20 mouse cellular contexts compared by ENCODE assay signal in genomic region chr5:99334017-99334416, GRCm38 (mm10).
DNase-seq lines count a peak whose midpoint lies in the region; ATAC-seq and TF ChIP-seq lines count a peak whose summit lies in the region.
"Had no signal": no experiment of that assay in that cellular context is flagged by ENCODE, and none has a peak within 500 bp of the region (broad histone marks: within the 10 kb centered on the region; RNA-seq: fewer than 3 reads in every experiment).

No protein-coding gene starts in this region.

- peak; percentile 58 for ATAC-seq in CD4-positive, CD25-positive, alpha-beta regulatory T cell, adult 4 months
- ATAC-seq in inflammation-experienced regulatory T-cells, adult 6 months, result peak; percentile 51
- ATAC-seq in stomach, postnatal 0 days (ENCODE audit: low FRiP score, low TSS enrichment), result peak; percentile 65
- ATAC-seq: forebrain, embryonic 16.5 days; Patski had no signal

- no peak for TF ChIP-seq EP300 in stomach, postnatal 0 days (optimal IDR thresholded peaks at IDR 0.05)

- TF ChIP-seq CTCF in stomach, postnatal 0 days (IDR thresholded peaks at IDR 0.05; ENCODE audit: low read depth), result no peak

- DNase-seq in B cell, adult 2 months, result peak; percentile 28 to 35
- DNase-seq in stomach, postnatal 0 days (ENCODE audit: low spot score), result no peak
- DNase-seq in lung, postnatal 25 days (ENCODE audit: low spot score), result no peak
- DNase-seq in urinary bladder, postnatal 36 days (ENCODE audit: low spot score in 2 of 2), result no peak
- DNase-seq: adrenal gland, adult 2 months; adrenal gland, postnatal 25 days; cerebellum, adult 18-20 months; cerebellum, adult 9-11 months; cerebellum, postnatal 36 days; gastrocnemius, postnatal 14 days; heart, adult 2 months had no signal

- 74% methylated on average over 5 of the region's 5 CpGs for WGBS in stomach, postnatal 0 days

- H3K4me2 ChIP-seq in stomach, postnatal 0 days (replicated peaks; ENCODE audit: low read depth), result no peak overlapping the region
- H3K4me2 ChIP-seq: embryonic facial prominence, embryonic 13.5 days; forebrain, embryonic 12.5 days; heart, embryonic 12.5 days; hindbrain, embryonic 14.5 days had no signal

- H3K9me3 ChIP-seq in stomach, postnatal 0 days (ENCODE audit: control insufficient read depth, low read length), result no peaks in the 10 kb centered on the region
- H3K9me3 ChIP-seq: embryonic facial prominence, embryonic 13.5 days; forebrain, embryonic 12.5 days; heart, embryonic 12.5 days; hindbrain, embryonic 10.5 days had no signal

- no peaks in the 10 kb centered on the region for H3K4me1 ChIP-seq in stomach, postnatal 0 days (replicated peaks; ENCODE audit: control insufficient read depth, insufficient read depth)
- H3K4me1 ChIP-seq: embryonic facial prominence, embryonic 13.5 days; forebrain, embryonic 12.5 days; hindbrain, embryonic 10.5 days had no signal

- no peaks in the 10 kb centered on the region for H3K36me3 ChIP-seq in stomach, postnatal 0 days (ENCODE audit: control insufficient read depth, insufficient read depth, low read length)
- H3K36me3 ChIP-seq: embryonic facial prominence, embryonic 13.5 days; forebrain, embryonic 12.5 days; heart, embryonic 12.5 days; hindbrain, embryonic 10.5 days had no signal

- no peak overlapping the region for H3K4me3 ChIP-seq in stomach, postnatal 0 days (ENCODE audit: low read depth, low read length)
- H3K4me3 ChIP-seq: embryonic facial prominence, embryonic 13.5 days; forebrain, embryonic 12.5 days; heart, adult 2 months; heart, embryonic 12.5 days; hindbrain, embryonic 10.5 days had no signal

- H3K27ac ChIP-seq in stomach, postnatal 0 days (replicated peaks), result no peak overlapping the region
- H3K27ac ChIP-seq: embryonic facial prominence, embryonic 13.5 days; forebrain, embryonic 12.5 days; heart, adult 2 months; hindbrain, embryonic 10.5 days; hindbrain, embryonic 14.5 days had no signal

- no peaks in the 10 kb centered on the region for H3K27me3 ChIP-seq in stomach, postnatal 0 days (ENCODE audit: control insufficient read depth, insufficient read depth, low read length)
- H3K27me3 ChIP-seq: embryonic facial prominence, embryonic 13.5 days; forebrain, embryonic 12.5 days; heart, embryonic 12.5 days had no signal

- no peak overlapping the region for H3K9ac ChIP-seq in stomach, postnatal 0 days (ENCODE audit: low read length)
- H3K9ac ChIP-seq: embryonic facial prominence, embryonic 13.5 days; forebrain, embryonic 12.5 days; heart, embryonic 12.5 days; hindbrain, embryonic 14.5 days had no signal

Comparison
In these comparisons a context has a peak if more than half of its experiments do, and no peak if none do; other contexts are left out.
1. DNase-seq: peak in B cell, adult 2 months (2 of 2); none in stomach, postnatal 0 days (single experiment), lung, postnatal 25 days (single experiment) and urinary bladder, postnatal 36 days (0 of 2).
2. Peak in every context shown above with its lines, with median percentiles within 50 percentile points of each other: ATAC-seq.